Mouse (Mus musculus) C2C12 (cell line): ENCODE measurements around the gene Eomes. TPM values are rescaled to one million over a fixed set of nuclear protein-coding genes. Genes with fewer than 3 reads are reported as not detected.

Source experiments
- H3K27me3 ChIP-seq: one replicate; pipeline ENCODE4 v1.6.1; 2011; ENCODE audit not compliant: control insufficient read depth, insufficient read depth, insufficient read length
- H3K36me3 ChIP-seq: one replicate; pipeline ENCODE4 v1.6.1; 2011; ENCODE audit not compliant: control insufficient read depth, insufficient read depth
- H3K4me3 ChIP-seq: one replicate; pipeline ENCODE4 v1.5.1; 2011; ENCODE audit warnings: mild to moderate bottlenecking, control low read depth; ENCODE audit not compliant: poor library complexity, insufficient read depth, severe bottlenecking
- H3K79me2 ChIP-seq: one replicate; pipeline ENCODE4 v1.6.1; 2011; ENCODE audit not compliant: control insufficient read depth, insufficient read depth
- H3K79me3 ChIP-seq: one replicate; pipeline ENCODE4 v1.6.1; 2011; ENCODE audit warnings: low read depth, control low read depth
- H3ac ChIP-seq: one replicate; pipeline ENCODE3; 2011; ENCODE audit warnings: low read depth; ENCODE audit not compliant: control insufficient read depth, insufficient read length
- CEBPB ChIP-seq: IDR thresholded peaks from one replicate; pipeline ENCODE4 v1.6.1; 2011; ENCODE audit warnings: low read depth, mild to moderate bottlenecking, control low read depth, moderate library complexity
- CTCF ChIP-seq: IDR thresholded peaks from one replicate; pipeline ENCODE4 v1.5.1; 2011; ENCODE audit not compliant: control insufficient read depth, insufficient read depth, insufficient read length
- FOSL1 ChIP-seq: IDR thresholded peaks from one replicate; pipeline ENCODE4 v1.8.0; 2011; ENCODE audit warnings: mild to moderate bottlenecking, low read length; ENCODE audit not compliant: poor library complexity, insufficient read depth, severe bottlenecking
- MAX ChIP-seq: IDR thresholded peaks from one replicate; pipeline ENCODE4 v1.6.1; 2011; ENCODE audit warnings: mild to moderate bottlenecking, control low read depth
- MYOD1 ChIP-seq: IDR thresholded peaks from one replicate; pipeline ENCODE4 v1.6.1; 2011; ENCODE audit warnings: low read depth; ENCODE audit not compliant: control insufficient read depth, insufficient read length
- MYOG ChIP-seq: IDR thresholded peaks from one replicate; pipeline ENCODE4 v1.6.1; 2011; ENCODE audit not compliant: control insufficient read depth, insufficient read length; ENCODE audit errors: extremely low read depth
- USF1 ChIP-seq: IDR thresholded peaks from one replicate; pipeline ENCODE4 v1.6.1; 2011; ENCODE audit warnings: low read depth, mild to moderate bottlenecking, control low read depth, moderate library complexity
- polyA plus RNA-seq: library from polyadenylated mRNA; unstranded; fragments of >200 nt; fragmentation: generic; extraction: Trizol; gene quantifications from one replicate; pipeline ENCODE4 v1.2.1, GENCODE M21; 2012; ENCODE audit warnings: missing spikeins

Eomes gene
- polyA plus RNA-seq, 1 experiment, result 0.15 TPM

GRCm38 (mm10) chr9:118515476-118515875, 37.5 kb downstream of the Eomes start:
- H3ac ChIP-seq, result no peak overlapping the region
- peaks cover 25% of the 10 kb centered on the region for H3K36me3 ChIP-seq
- H3K27me3 ChIP-seq, result no peaks in the 10 kb centered on the region
- no peak overlapping the region for H3K4me3 ChIP-seq
- H3K79me3 ChIP-seq, result peaks cover 25% of the 10 kb centered on the region
- no peak for TF ChIP-seq MYOD1
- no peak for TF ChIP-seq MAX
- TF ChIP-seq MYOG, result no peak
- no peak for TF ChIP-seq CTCF
- no peak for TF ChIP-seq FOSL1
- no peak for TF ChIP-seq CEBPB
- TF ChIP-seq USF1, result no peak
- H3K79me2 ChIP-seq, result peaks cover 82% of the 10 kb centered on the region

DNA sequence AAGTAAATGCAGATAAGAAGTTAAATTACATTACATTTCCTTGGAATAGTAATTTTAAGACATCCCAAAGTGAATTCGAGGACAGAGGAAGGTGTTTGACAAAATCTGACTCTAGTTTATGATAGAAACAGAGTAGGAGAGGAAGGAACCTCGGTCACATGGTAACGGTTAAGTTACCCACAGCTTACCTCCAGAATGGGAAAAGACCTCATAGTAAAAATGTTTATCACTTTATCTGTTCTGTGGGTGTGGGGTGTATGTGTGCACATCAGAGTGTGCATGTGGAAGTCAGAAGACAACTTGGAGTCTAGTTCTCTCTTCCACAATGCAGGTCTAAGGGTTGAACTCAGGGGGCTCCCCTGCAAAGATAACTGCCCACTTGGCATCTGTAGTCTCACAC, 38.1 kb downstream of the Eomes start:
- Histone ChIP-seq H3K27me3 (no peaks in the 10 kb centered on the region), H3ac (no peak overlapping the region), H3K79me3 (peaks cover 19% of the 10 kb centered on the region), H3K4me3 (no peak overlapping the region), H3K36me3 (peaks cover 25% of the 10 kb centered on the region), H3K79me2 (peaks cover 82% of the 10 kb centered on the region)
- TF ChIP-seq FOSL1 (no peak), MYOD1 (no peak), MAX (no peak), CTCF (no peak), USF1 (no peak), CEBPB (no peak), MYOG (no peak)

DNA sequence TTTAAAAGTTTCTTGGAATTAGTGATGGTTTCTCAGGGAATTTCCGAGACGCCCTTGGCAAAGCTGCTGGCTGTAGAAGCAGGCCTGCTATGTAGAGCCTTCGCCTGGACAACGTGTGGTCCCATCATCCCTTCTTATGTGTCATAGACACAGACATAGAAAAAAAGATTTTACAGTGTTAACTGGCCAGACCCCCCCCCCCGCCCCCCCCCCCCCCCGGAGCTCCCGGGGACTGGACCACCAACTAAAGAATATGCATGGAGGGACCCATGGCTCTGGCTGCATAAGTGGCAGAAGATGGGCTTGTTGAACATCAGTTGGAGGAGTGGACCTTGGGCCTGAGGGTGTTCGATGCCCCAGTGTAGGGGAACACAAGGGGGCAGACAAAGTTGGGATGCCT, 39.6 kb downstream of the Eomes start:
- H3ac ChIP-seq, result no peak overlapping the region
- no peak overlapping the region for H3K4me3 ChIP-seq
- H3K27me3 ChIP-seq, result no peaks in the 10 kb centered on the region
- peaks cover 69% of the 10 kb centered on the region for H3K79me2 ChIP-seq
- no peak for TF ChIP-seq MYOD1
- TF ChIP-seq CEBPB, result no peak
- no peak for TF ChIP-seq MAX
- no peak for TF ChIP-seq MYOG
- TF ChIP-seq CTCF, result no peak
- no peak for TF ChIP-seq USF1
- TF ChIP-seq FOSL1, result no peak
- H3K36me3 ChIP-seq, result peaks cover 25% of the 10 kb centered on the region
- H3K79me3 ChIP-seq, result peaks cover 9% of the 10 kb centered on the region

DNA sequence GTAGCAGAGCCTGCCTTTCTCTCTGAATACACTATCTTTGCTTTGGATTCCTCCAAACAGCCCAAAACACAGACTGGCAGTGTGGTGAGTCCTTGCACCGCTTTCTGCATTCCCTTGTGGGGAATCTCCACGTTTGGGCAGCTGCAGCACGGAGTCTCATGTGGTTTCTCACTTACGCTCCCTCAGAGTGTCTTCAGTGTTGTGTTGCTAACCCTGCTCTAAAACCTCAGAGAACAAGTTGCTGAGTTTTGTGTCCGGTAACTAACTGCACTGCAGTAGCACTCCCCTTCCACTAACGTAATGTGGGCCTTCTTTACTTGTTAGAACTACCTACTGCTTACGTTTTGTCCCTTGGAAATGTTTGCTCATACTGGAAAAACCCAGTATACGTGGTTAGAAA, 41.1 kb downstream of the Eomes start:
- Histone ChIP-seq H3K4me3 (no peak overlapping the region), H3ac (no peak overlapping the region), H3K27me3 (no peaks in the 10 kb centered on the region), H3K79me2 (peaks cover 57% of the 10 kb centered on the region), H3K79me3 (peaks cover 5% of the 10 kb centered on the region), H3K36me3 (peaks cover 25% of the 10 kb centered on the region)
- TF ChIP-seq FOSL1, result no peak
- no peak for TF ChIP-seq USF1
- no peak for TF ChIP-seq MYOG
- TF ChIP-seq MYOD1, result no peak
- no peak for TF ChIP-seq CTCF
- no peak for TF ChIP-seq MAX
- TF ChIP-seq CEBPB, result no peak

GRCm38 (mm10) chr9:118520011-118520410, 42.0 kb downstream of the Eomes start:
- Histone ChIP-seq H3K4me3 (no peak overlapping the region), H3K27me3 (no peaks in the 10 kb centered on the region), H3K79me3 (peaks cover 5% of the 10 kb centered on the region), H3ac (no peak overlapping the region), H3K79me2 (peaks cover 49% of the 10 kb centered on the region), H3K36me3 (peaks cover 23% of the 10 kb centered on the region)
- TF ChIP-seq USF1, result no peak
- TF ChIP-seq CEBPB, result no peak
- no peak for TF ChIP-seq MYOD1
- no peak for TF ChIP-seq MAX
- no peak for TF ChIP-seq MYOG
- no peak for TF ChIP-seq FOSL1
- TF ChIP-seq CTCF, result no peak

GRCm38 (mm10) chr9:118520858-118521257, 42.8 kb downstream of the Eomes start:
- H3ac ChIP-seq, result no peak overlapping the region
- no peak for TF ChIP-seq CTCF
- peaks cover 5% of the 10 kb centered on the region for H3K79me3 ChIP-seq

More at GRCm38 (mm10) chr9:118520858-118521257, 42.8 kb downstream of the Eomes start:
- no peak overlapping the region for H3K4me3 ChIP-seq
- no peaks in the 10 kb centered on the region for H3K27me3 ChIP-seq
- H3K79me2 ChIP-seq, result peaks cover 41% of the 10 kb centered on the region
- H3K36me3 ChIP-seq, result peaks cover 15% of the 10 kb centered on the region
